Mouse (Mus musculus) adrenal gland, postnatal 4 days (tissue): Measurements from ENCODE around the gene Fndc3b. TPM values are rescaled to one million over a fixed set of nuclear protein-coding genes. Genes with fewer than 3 reads are reported as not detected.
"Not testable (repeated sequence)": the region's sequence is repeated elsewhere in the genome, so short reads cannot be mapped to it uniquely, and the experiment has no call there.

Experiments used
- DNase-seq, 2 experiments: peaks; one replicate each; pipeline ENCODE4 v3.0.0; 2021 to 2022; ENCODE audit warnings: low spot score in 2 of 2, mixed read lengths in 2 of 2
- total RNA-seq, 2 experiments: library from RNA; stranded (reverse); gene quantifications; 2 replicates each; pipeline ENCODE4 v1.2.3; 2021

Fndc3b gene
- total RNA-seq, 2 experiments from 2014 or later, result 110 TPM

DNA sequence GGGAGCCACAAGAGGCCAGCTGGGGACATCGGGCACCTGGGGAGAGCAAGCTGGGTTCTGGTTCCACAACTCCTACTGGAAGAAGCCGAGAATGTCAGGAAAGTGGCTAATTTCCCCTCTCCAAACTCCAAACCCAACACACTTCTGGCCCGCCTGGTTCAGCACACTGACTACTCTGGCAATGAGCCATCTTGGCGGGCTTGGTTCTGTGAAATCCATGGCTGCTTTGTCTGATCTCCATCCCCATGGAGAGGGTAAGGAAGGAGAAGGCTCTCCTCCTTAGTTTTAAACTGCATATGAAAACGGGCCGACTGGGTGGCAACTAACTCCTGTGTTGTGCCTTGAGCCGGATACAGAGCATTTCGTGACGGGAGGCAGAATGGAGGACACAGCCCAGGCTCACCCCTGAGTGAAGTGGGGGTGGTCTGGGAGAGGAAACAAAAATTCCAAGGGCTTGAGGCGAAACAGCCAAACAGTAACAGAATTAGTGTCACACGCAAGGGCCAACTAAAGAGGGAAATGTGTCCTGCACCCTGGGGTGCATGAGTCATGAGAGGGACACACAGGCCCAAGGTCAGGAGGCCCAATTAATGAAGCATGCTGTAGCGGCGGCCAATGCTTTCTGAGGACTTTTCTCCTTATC, 280.4 kb downstream of the Fndc3b start:
- peak in 1 of 2 experiments; percentile 19 for DNase-seq

DNA sequence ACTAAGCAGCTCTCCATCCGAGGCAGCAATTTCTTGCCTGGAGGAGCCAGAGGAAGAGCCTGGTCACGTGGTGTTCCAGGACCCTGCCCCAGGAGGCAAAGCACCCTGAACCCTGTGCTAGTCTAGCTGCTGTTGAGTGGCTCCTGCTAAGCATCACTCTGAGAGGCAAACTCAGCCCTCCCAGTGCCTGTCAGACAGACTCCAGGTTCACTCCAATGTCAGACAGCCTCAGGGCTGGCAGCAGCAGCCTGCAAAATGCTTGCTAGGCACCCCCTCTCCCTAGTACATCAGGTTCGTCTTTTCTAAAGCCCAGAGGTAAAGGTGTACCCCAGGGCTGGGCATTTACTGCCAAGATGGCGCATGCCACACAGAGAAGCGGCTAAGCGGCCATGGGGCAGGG, 283.7 kb downstream of the Fndc3b start:
- no peak for DNase-seq

DNA sequence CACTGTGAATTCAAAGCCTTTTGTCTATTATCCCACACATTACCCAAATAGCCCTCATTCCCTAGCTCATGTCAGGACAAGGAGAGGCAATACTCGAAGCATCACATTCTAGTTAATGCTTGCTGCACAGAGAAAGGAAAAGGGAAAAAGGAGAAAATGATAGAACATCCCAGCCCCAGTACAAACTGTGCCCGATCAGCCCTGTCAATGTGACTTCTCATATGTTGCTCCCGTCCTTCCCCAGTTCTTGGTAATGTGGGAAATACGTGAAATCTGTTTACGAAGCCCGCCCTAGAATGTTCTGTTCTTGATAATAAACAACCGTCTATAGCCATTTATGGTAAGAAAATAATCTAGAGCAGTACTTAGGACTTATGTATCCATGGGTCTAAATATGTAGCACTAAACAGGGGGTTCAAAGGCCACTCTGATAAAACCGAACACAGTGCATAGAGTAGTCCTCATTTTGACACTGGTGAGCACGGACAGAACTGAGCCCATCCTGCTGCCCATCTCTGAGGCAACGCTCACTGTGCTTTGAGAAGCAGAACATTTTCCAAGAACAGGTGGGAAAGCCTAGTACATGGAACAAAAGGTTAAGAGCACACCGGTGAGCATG, 286.9 kb downstream of the Fndc3b start:
- DNase-seq, result no peak

DNA sequence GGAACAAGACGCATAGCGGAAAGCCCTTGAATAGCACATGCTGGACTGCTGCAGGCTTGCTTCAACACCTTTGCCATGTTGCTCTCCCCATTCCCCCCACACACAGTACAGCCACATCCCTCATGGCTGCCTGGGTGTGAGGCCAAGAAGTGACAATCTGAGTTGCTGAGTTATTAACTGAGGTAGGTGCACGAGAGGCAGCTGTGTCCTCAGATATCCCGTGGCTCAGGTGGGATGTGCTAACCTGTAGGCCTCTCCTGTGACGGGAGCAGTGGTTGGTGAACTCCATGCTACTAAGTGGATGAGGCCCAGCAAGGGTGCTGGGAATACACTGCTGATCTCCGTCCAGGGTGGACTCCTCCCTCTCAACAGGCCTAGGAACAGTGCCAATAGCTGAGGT, 288.6 kb downstream of the Fndc3b start:
- no peak for DNase-seq

DNA sequence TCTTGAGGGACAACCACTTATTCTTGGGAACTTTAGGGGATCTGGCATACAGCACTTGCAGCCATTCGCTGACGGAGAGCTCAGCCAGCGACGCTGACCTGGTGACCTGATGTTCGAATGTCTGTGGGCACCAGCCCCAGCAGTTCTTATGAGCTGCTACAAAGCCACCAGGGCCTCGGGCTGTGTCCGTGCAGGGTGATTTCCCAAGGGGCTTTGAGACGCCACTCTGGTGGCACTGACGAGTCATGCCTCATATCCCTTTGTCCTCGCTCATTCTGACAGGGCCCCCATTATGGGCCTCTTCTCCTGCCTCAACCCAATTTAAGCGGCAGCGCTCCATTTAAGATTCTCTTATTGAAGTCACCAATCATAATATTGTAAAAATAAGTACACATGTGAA, 289.1 kb downstream of the Fndc3b start:
- DNase-seq, result no peak

DNA sequence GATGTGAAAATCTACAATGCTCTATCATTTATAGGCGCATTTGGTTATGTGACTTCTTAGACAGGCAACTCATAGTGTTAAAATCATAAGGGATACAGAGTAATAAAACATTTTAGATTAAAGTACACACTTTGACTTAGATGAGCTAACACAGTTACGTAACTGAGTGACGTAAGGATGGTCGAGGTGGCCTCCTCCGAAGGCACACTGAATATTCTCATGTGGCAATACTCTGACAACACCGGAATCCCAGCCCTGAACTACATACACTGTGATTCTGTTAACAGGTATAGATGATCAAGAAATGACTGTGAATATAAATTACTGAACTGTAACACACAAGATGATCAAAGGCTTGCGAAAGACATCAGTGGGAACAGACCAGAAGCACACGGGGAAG, 292.5 kb downstream of the Fndc3b start:
- no peak for DNase-seq

DNA sequence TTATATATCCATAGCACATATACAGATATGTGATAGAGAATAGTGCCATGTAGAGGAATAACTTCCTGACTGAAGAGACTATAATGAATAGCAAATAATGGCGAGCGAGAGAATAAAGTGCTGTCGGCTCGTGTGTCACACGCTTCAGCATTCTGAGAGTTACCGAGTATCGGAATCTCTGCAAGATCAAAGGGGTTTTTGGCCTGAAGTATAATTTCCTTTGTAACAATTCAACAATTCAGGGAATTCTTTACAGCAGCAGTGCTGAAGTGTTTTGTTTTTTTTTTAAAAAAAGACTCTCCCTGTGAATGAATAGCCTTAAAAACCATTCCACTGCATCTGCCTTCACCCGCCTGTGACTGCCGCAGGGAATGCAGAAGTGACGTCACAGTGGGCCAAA, 294.3 kb downstream of the Fndc3b start:
- no peak for DNase-seq

DNA sequence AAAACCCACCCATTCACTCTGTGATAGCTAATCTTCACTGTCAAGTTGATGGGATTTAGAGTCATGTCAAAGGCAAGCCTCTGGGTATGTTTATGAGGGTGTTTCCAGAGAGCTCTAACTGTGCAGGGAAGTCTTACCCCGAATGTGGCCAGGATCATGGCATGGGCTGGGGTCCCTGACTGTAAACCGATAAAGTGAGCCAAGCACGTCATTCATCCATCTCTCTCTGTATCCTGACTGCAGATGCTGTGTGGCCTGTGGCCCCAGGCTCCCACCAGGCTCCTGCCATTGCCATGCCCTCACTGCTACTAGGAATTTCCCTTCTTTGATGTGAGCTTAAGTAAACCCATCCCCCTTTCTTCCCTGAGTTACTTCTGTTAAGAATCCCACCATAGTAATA, 297.5 kb downstream of the Fndc3b start:
- DNase-seq, result no peak

DNA sequence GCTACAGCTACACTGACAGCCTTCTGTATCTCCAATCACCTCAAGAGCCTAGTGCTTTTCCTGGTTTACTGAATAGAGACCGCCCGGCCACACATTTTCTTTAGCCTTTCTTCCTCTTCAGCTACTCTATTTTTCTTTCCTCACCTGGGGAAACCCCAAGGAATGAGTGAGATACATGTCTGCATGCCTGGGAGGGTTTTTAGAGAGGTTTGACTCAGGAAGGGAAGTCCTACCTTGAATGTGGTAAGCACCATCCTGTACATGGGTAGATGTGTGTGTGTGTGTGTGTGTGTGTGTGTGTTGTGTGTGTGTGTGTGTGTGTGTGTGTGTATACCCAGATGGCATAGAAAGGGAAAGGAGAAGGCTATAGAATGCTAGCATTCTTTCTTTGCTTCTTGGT, 299.8 kb downstream of the Fndc3b start:
- DNase-seq, result no peak

DNA sequence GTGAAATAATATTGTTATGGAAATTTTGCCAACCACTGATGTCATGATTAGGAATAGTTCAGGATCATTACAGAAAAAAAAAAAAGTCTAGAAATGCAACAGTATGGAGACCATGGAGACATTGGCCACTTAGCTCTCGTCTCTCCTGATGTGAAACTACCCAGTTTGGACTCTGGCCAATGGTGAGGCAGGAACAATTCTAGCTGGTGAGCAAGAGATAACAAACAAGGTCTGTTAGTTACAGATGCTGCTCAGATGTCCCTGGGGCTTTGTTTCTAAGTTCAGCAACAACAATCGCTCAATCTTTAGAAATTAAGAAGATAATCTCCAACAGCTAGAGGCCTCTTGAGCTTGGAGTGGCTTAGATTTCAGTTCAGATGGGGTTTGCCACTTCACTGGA, 302.5 kb downstream of the Fndc3b start:
- DNase-seq, result no peak

DNA sequence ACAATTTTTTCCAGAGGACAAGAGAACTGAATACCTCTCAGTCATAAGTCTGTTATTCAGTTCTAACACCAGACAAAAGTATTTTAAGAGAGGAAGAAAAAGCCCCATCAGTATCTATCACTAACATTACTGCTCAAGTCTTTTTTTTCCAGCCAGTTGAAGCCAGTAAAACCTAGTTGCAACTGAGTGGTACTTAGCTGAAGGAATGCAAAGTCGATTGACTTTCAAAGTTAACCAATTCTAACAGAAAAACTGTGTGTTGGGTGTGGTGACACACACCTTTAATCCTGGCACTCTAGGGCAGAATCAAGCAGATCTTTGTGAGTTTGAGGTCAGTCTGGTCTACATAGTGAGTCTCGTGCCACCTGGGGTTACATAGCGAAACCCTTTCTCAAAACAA, 304.7 kb downstream of the Fndc3b start:
- DNase-seq, result no peak

DNA sequence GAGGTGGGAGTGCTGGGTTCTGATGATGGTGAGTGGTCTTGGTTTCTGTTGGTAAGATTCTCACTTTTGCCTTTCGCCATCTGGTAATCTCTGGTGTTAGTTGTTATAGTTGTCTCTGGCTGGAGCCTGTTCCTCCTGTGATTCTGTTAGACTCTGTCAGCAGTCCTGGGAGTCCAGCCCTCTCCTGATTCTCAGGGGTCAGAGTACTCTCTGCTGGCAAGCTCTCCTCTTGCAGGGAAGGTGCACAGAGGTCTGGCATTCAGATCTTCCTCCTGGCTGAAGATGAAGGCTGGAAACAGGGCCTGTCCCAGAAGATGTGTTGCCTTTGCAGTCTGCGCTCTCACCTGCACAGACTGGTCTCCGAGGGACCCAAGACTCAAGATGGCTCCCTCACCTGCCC, 310.1 kb downstream of the Fndc3b start:
- DNase-seq, result not testable (repeated sequence)

DNA sequence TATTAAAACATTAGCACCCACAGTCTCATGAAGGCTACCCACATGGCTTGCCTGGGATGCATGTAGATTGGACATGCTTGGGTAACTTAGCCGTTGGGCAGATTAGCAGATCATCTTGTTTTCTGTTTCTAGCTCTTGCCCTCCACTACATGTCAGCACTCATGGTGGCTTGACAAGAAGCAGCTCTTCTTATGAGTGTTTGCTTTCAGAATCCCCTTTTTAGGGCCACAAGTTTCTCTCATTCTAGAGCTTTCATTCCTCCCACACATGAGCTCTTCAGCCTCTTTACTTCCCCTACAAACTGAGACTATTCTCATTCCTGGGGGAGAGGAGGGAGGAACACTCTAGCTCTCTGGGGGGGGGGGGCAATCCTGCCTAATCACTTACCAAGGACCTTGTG, 321.2 kb downstream of the Fndc3b start:
- DNase-seq, result no peak

DNA sequence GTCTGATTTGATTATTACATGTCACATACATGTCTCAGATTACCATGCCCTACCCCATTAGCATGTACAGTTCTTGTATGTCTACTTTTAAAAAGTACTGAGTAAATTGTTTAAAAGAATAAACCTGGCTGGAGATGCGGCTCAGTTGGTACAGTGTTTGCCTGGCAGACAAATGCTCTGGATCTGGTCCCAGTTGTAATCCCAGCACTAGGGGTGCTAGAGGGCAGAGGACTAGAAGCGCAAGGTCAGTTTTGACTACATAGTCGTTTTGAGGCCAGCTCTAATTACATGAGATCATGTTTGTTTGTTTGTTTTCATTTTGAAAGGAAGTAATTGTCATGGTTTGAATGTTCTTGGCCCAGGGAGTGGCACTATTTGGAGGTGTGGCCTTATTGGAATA, 326.3 kb downstream of the Fndc3b start:
- DNase-seq, result no peak

DNA sequence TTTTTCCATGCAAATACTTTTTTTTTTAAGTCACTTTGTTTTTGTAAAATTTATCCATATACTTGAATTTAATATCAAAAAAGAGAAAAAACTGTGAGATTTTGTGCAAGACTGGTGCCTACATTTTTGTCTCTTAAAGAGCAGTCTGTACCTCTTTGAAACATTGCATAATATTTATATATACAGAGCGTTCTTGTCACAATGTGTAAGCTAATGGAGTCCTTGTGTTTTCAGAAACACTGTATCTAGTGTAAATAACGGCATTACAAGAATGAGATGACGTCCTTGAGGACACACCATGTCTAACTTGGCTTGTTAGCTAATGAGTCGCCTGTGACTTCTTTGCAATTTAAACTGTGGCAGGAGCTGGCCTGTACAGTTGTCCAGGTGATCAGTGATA, 333.2 kb downstream of the Fndc3b start:
- no peak for DNase-seq

DNA sequence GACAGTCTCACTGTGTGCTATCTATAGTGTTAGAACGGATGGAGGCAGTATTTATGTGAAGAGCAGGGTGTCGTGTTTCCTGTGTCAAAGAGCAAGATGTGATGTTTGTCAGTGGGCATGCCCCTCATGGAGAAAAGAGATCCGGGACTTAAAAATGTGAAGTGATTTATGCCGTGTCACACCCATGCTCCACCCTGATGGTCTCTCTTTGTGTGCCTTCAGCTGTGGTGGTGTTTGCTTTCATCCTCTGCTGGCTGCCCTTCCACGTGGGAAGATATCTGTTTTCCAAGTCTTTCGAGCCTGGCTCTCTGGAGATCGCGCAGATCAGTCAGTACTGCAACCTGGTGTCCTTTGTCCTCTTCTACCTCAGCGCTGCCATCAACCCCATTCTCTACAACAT, 336.7 kb downstream of the Fndc3b start:
- DNase-seq, result no peak

DNA sequence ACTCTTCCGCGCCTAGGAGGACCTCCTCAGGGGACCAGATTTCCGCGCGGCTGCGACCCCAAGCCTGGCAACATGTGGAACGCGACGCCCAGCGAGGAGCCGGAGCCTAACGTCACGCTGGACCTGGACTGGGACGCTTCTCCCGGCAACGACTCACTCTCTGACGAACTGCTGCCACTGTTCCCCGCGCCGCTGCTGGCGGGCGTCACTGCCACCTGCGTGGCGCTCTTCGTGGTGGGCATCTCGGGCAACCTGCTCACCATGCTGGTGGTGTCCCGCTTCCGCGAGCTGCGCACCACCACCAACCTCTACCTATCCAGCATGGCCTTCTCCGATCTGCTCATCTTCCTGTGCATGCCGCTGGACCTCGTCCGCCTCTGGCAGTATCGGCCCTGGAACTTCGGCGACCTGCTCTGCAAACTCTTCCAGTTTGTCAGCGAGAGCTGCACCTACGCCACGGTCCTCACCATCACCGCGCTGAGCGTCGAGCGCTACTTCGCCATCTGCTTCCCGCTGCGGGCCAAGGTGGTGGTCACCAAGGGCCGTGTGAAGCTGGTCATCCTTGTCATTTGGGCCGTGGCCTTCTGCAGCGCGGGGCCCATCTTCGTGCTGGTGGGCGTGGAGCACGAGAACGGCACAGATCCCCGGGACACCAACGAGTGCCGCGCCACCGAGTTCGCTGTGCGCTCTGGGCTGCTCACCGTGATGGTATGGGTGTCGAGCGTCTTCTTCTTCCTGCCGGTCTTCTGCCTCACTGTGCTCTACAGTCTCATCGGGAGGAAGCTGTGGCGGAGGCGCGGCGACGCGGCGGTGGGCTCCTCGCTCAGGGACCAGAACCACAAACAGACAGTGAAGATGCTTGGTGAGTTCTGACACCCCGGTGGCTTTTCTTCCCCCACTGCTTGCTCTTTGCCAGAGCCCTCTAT, 339.1 kb downstream of the Fndc3b start:
- DNase-seq, result no peak

DNA sequence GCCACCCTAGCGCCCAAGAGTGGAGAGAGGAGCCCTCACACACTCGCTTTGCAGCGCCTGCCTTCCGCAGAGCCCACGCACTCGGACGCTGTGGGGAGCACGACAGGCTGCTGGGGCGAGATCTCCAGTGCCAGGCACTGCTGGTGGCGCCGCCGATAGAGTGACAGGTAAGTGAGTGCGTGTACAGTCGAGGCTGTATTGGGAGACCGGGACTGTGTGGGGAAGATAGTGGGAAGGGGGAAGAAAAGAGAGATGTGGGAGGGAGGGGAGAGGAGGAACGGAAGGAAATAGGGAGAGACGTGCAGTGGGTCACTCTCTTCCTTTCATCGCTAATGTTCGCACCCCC, 339.9 kb downstream of the Fndc3b start, which contains the start of gene Ghsr:
Gene Ghsr, plus strand, starts transcription at position 76 of the 346 bp plus-strand sequence.
- no peak for DNase-seq

DNA sequence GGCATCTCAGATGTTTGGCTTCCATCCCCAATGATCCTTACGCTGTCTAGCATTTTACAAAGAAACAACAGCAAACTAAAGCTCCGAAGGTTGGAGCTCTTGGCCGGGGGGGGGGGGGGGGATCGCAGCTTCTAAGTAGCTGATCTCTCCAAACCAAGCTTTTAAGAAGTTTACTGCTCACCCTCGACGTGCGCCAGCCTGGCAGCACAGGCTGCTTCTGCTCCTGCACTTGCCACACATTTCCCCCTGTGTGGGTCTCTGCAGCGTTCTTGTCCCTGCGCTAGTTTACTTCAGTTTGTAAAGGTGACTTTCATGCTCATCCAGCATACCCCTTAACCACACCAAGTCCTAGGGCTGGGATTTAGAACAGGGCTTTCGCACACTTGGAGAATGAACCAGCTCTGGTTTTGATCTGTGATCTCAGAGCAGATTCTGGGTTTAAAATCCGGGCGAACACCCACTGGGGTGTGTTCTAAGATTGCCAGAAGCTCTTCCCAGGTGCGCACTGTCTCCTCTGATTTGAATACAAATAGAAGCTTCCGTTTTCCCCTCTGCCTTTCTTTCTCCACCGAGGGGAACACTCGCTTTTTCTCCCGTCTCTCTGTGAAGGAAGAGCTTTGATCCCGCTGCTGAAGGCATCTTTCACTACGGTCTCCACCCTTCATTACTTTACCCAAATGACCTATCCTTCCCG, 340.4 kb downstream of the Fndc3b start:
- no peak for DNase-seq

DNA sequence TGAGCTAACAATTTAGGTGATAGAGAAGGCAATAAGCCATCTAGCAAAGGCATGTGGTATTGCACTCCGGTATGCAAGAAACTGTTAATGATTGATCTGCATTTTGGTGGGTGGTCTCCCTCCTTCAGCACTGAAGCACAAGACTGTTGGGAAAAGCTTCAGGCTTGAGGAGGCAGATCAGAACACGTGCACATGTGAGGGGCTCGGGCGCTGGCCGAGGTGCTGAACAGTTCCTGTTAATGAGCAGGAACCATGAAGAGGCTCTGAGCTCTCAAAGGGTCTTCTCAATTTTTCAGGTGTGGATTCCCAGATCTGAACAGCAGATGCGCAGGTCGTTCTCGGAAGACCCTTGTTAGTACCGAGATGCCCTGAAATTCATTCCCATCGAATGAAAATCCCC, 341.0 kb downstream of the Fndc3b start:
- DNase-seq, result peak in 1 of 2 experiments; percentile 11
